Mouse (Mus musculus) urinary bladder, adult 18-20 months (tissue): ENCODE measurements around the gene Lrch4.

ENCODE experiments used
- DNase-seq, 2 experiments: peaks; one replicate each; pipeline ENCODE4 v3.0.0; 2022; ENCODE audit warnings: low spot score in 2 of 2, mixed read lengths in 2 of 2

The Lrch4 gene

GRCm38 (mm10) chr5:137690531-137690930 is 61.6 kb downstream of the Lrch4 start:
- no peak for DNase-seq
